Mouse (Mus musculus) limb, embryonic 13.5 days (tissue): ENCODE results near the gene Slc17a3. TPM values are rescaled to one million over a fixed set of nuclear protein-coding genes. Genes with fewer than 3 reads are reported as not detected.

Experiments
- ATAC-seq: fragments of 200-750 bp; cut with Nextera tagmentation; 2 replicates; pipeline ENCODE4 v1.8.0; 2017; ENCODE audit warnings: low read depth, moderate number of reproducible peaks, moderate TSS enrichment; ENCODE audit not compliant: low FRiP score
- H3K27ac ChIP-seq: fragments of 300-500 bp; sonication (generic); 2 replicates; pipeline ENCODE4 v1.5.1; 2015; ENCODE audit warnings: inconsistent platforms, mild to moderate bottlenecking, moderate library complexity
- H3K27me3 ChIP-seq: fragments of 300-500 bp; sonication (generic); 2 replicates; pipeline ENCODE4 v1.6.1; 2015; ENCODE audit warnings: mild to moderate bottlenecking, inconsistent platforms
- H3K36me3 ChIP-seq: fragments of 300-500 bp; sonication (generic); 2 replicates; pipeline ENCODE4 v1.6.1; 2015; ENCODE audit warnings: inconsistent platforms, mild to moderate bottlenecking, moderate library complexity
- H3K4me1 ChIP-seq: fragments of 300-500 bp; sonication (generic); 2 replicates; pipeline ENCODE4 v1.6.1; 2015; ENCODE audit warnings: inconsistent platforms
- H3K4me2 ChIP-seq: fragments of 300-500 bp; sonication (generic); replicated peaks from 2 replicates; pipeline ENCODE4 v1.6.1; 2015; ENCODE audit warnings: inconsistent platforms, mild to moderate bottlenecking, moderate library complexity
- H3K4me3 ChIP-seq: fragments of 300-500 bp; sonication (generic); 2 replicates; pipeline ENCODE4 v1.5.1; 2015; ENCODE audit warnings: moderate library complexity, mild to moderate bottlenecking, inconsistent platforms
- H3K9ac ChIP-seq: fragments of 300-500 bp; sonication (generic); 2 replicates; pipeline ENCODE4 v1.6.1; 2015; ENCODE audit warnings: mild to moderate bottlenecking, inconsistent platforms
- H3K9me3 ChIP-seq: fragments of 300-500 bp; sonication (generic); 2 replicates; pipeline ENCODE4 v1.6.1; 2016; ENCODE audit warnings: inconsistent platforms
- WGBS: fragments of 180-500 bp; shearing (Covaris S2); methylation state at CpG from one replicate; pipeline ENCODE4 v1.1.7; 2015; 5-methylcytosine and 5-hydroxymethylcytosine counted together
- polyA plus RNA-seq: library from polyadenylated mRNA; unstranded; fragments of >200 nt; fragmentation: Nextera tagmentation; extraction: Ambion mirVana; gene quantifications from 2 replicates; pipeline ENCODE4 v1.2.1, GENCODE M21; 2015

Slc17a3 gene
- polyA plus RNA-seq, 1 experiment from 2014 or later: 0.29 TPM

DNA sequence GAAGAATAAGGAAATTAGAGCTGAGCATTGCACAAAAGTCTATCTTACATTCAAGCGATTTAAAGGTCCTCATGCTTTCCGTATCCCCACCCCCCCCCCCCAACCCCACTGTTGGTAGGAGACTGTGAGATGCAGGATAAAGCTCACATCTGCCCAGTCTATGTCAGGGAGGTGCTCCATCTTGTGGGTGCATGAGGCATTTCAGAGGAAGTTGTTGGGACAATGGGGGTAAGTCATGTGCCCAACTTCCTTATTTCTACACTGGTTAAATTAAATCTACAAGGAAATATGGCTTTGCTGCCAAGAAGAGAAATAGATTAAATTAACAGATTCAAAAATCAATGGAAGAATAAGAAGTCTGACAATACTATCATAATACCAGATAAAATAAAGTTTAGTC, 46.3 kb downstream of the Slc17a3 start:
- no peak for ATAC-seq
- Histone ChIP-seq H3K9ac (no peak overlapping the region), H3K4me1 (peaks cover 8% of the 10 kb centered on the region), H3K27me3 (no peaks in the 10 kb centered on the region), H3K27ac (no peak overlapping the region), H3K36me3 (no peaks in the 10 kb centered on the region), H3K9me3 (no peaks in the 10 kb centered on the region), H3K4me3 (no peak overlapping the region), H3K4me2 (no peak overlapping the region)
- 40% methylated on average over 2 of the region's 2 CpGs for WGBS

GRCm38 (mm10) chr13:23887026-23887725, 47.9 kb downstream of the Slc17a3 start:
- no peaks in the 10 kb centered on the region for H3K27me3 ChIP-seq
- H3K9ac ChIP-seq: no peak overlapping the region
- 86% methylated on average over 3 of the region's 3 CpGs for WGBS
- no peak overlapping the region for H3K4me3 ChIP-seq
- no peaks in the 10 kb centered on the region for H3K36me3 ChIP-seq
- peaks cover 8% of the 10 kb centered on the region for H3K4me1 ChIP-seq
- ATAC-seq: no peak
- H3K4me2 ChIP-seq: no peak overlapping the region
- no peak overlapping the region for H3K27ac ChIP-seq
- H3K9me3 ChIP-seq: no peaks in the 10 kb centered on the region

DNA sequence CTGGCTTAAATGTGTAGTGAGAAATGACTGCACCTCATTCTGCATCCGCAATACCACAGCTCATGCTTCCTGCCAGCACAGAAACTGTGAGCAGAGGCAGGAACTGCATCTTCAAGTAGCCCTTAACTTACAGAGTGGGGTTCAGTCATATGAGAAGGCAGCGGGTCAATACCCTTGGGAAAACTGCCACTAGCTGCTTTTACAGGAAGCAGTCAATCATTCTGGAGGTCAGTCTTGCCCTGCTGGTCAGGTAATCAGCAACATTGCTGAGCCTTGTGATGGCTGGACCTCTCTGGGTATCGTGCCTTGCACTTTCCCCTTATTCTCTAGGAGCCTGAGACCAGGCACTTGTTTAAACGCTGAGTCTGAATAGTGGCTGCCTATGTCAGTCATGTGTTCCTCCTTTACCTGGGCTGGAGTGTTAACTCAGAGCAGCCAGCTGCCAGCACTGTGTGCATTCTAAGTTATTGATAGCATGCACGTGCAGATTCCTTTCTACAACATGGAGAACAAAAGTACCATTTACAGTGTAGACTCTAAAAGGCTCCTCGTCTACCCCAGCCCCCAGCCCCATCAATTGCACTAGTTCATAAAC, 49.9 kb downstream of the Slc17a3 start:
- H3K9ac ChIP-seq: no peak overlapping the region
- H3K4me3 ChIP-seq: no peak overlapping the region
- 40% methylated on average over 6 of the region's 6 CpGs for WGBS
- no peaks in the 10 kb centered on the region for H3K36me3 ChIP-seq
- no peaks in the 10 kb centered on the region for H3K9me3 ChIP-seq
- no peak for ATAC-seq
- peaks cover 8% of the 10 kb centered on the region for H3K4me1 ChIP-seq
- H3K27ac ChIP-seq: no peak overlapping the region
- H3K4me2 ChIP-seq: no peak overlapping the region
- H3K27me3 ChIP-seq: no peaks in the 10 kb centered on the region

DNA sequence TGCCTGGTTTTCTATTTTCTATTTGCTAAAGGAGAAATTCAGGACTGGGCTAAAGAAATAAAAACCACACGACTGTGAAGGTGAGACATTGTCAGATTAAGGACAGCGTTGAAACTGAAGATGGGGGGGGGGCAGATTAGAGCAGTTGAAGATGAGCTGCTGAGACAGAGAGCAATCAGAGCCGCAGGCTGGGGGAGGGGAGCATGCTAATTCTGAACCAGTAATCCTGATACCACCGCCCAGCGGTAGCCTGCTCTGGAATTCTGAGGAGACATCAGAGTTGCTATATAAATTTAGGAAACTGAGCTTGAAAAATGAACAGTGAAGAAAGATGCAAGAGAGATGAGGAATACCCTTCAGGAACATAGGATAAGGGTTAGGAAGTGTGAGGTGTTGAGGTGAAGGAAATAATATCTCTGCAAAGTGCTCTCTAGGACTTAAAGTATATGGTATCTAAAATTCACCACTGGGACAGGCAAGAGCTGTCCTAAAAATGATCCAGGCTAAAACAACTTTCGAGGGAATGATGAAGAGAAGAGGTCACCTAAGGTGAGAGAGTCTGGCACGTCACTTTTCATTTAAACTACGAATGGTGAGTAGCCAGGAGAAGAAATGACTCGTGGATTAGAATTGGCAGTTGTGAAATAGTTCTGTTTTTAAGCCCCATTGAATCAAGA, 53.5 kb downstream of the Slc17a3 start:
- H3K4me1 ChIP-seq: peaks cover 8% of the 10 kb centered on the region
- no peaks in the 10 kb centered on the region for H3K27me3 ChIP-seq
- 50% methylated on average over 9 of the region's 9 CpGs for WGBS
- H3K27ac ChIP-seq: no peak overlapping the region
- ATAC-seq: no peak
- H3K4me2 ChIP-seq: no peak overlapping the region
- no peaks in the 10 kb centered on the region for H3K9me3 ChIP-seq
- no peak overlapping the region for H3K4me3 ChIP-seq
- H3K36me3 ChIP-seq: no peaks in the 10 kb centered on the region
- H3K9ac ChIP-seq: no peak overlapping the region

DNA sequence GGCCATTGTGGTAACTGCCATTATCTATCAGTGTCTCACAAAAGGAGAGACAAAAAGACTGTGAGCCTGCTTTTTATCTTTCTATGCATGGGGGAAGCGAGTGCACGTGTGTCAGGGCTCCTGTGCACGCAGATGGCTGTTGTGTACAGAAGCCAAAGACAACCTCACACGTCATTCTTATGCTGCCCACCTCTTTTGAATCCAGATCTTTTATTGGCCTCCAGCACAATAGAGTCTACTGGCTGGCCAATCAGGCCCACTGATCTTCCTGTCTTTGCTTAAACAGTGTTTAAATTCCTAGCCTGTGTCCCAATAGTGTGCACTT, 54.0 kb downstream of the Slc17a3 start:
- Histone ChIP-seq H3K9ac (no peak overlapping the region), H3K9me3 (no peaks in the 10 kb centered on the region), H3K27me3 (no peaks in the 10 kb centered on the region), H3K27ac (no peak overlapping the region), H3K36me3 (no peaks in the 10 kb centered on the region), H3K4me2 (no peak overlapping the region), H3K4me3 (no peak overlapping the region), H3K4me1 (peaks cover 8% of the 10 kb centered on the region)
- 84% methylated on average over 4 of the region's 4 CpGs for WGBS
- ATAC-seq: no peak

GRCm38 (mm10) chr13:23898242-23898641, 59.0 kb downstream of the Slc17a3 start:
- no peak for ATAC-seq
- WGBS: 63% methylated on average over 6 of the region's 6 CpGs
- no peak overlapping the region for H3K4me3 ChIP-seq

GRCm38 (mm10) chr13:23906906-23907305, 67.7 kb downstream of the Slc17a3 start:
- H3K4me2 ChIP-seq: no peak overlapping the region
- no peak overlapping the region for H3K9ac ChIP-seq
- H3K4me1 ChIP-seq: no peaks in the 10 kb centered on the region
- no peaks in the 10 kb centered on the region for H3K9me3 ChIP-seq
- no peak overlapping the region for H3K4me3 ChIP-seq
- H3K27me3 ChIP-seq: no peaks in the 10 kb centered on the region
- WGBS: 94% methylated on average over 5 of the region's 5 CpGs
- H3K36me3 ChIP-seq: no peaks in the 10 kb centered on the region
- H3K27ac ChIP-seq: no peak overlapping the region
- ATAC-seq: no peak

More at GRCm38 (mm10) chr13:23898242-23898641, 59.0 kb downstream of the Slc17a3 start:
- no peaks in the 10 kb centered on the region for H3K27me3 ChIP-seq
- no peaks in the 10 kb centered on the region for H3K4me1 ChIP-seq
- no peaks in the 10 kb centered on the region for H3K9me3 ChIP-seq
- no peak overlapping the region for H3K27ac ChIP-seq
- H3K9ac ChIP-seq: no peak overlapping the region
- H3K36me3 ChIP-seq: no peaks in the 10 kb centered on the region
- no peak overlapping the region for H3K4me2 ChIP-seq

DNA sequence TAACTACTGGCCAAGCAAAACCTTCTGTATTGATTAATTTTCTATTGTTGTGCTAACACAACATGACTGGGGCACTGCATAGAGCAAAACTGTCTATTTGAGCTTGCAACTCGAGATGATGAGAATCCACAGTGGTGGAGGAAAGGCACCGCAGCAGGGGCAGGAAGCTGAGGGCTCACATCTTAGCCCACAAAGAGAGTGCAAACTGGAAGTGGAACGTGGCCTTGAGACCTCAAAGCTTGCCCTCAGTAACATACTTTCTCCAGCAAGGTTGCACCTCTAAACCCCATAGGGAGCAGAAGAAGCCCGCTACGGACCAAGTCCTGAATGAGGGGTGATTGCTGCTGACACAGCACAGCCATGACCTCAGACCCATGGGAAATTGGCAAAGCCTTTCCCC, 70.9 kb downstream of the Slc17a3 start:
- H3K36me3 ChIP-seq: no peaks in the 10 kb centered on the region
- H3K9me3 ChIP-seq: no peaks in the 10 kb centered on the region
- ATAC-seq: no peak
- 75% methylated on average over 5 of the region's 5 CpGs for WGBS
- no peaks in the 10 kb centered on the region for H3K27me3 ChIP-seq
- H3K4me2 ChIP-seq: no peak overlapping the region
- no peak overlapping the region for H3K27ac ChIP-seq
- H3K9ac ChIP-seq: no peak overlapping the region
- H3K4me3 ChIP-seq: no peak overlapping the region
- H3K4me1 ChIP-seq: no peaks in the 10 kb centered on the region

Other genes with a start within 250 kb of the Slc17a3 start
- 2.0 and 2.5 TPM in 2 replicates for gene Hist1h2be, start 218.3 kb upstream of the Slc17a3 start, polyA plus RNA-seq
- gene Hist1h1e, start 216.9 kb upstream of the Slc17a3 start, polyA plus RNA-seq: 19.9 and 21.1 TPM in 2 replicates
- gene Hist1h2ac, start 155.5 kb upstream of the Slc17a3 start, polyA plus RNA-seq: 1.00 and 1.3 TPM in 2 replicates
- gene Hist1h2bc, start 155.2 kb upstream of the Slc17a3 start, polyA plus RNA-seq: 35.3 and 35.7 TPM in 2 replicates
- 0.36 and 0.43 TPM in 2 replicates for gene Hist1h1t, start 143.6 kb upstream of the Slc17a3 start, polyA plus RNA-seq
- 9.0 and 10.3 TPM in 2 replicates for gene Hist1h4c, start 141.0 kb upstream of the Slc17a3 start, polyA plus RNA-seq
- gene Hfe, start 128.6 kb upstream of the Slc17a3 start, polyA plus RNA-seq: 5.2 and 5.5 TPM in 2 replicates
- gene Hist1h1c, start 100.6 kb upstream of the Slc17a3 start, polyA plus RNA-seq: 22.0 and 23.8 TPM in 2 replicates
- gene Hist1h3c, start 93.8 kb upstream of the Slc17a3 start, polyA plus RNA-seq: 17.7 and 20.6 TPM in 2 replicates
- 2.2 and 3.1 TPM in 2 replicates for gene Hist1h2bb, start 92.7 kb upstream of the Slc17a3 start, polyA plus RNA-seq
- 47.8 and 56.8 TPM in 2 replicates for gene Hist1h2ab, start 88.3 kb upstream of the Slc17a3 start, polyA plus RNA-seq
- 14.7 and 16.3 TPM in 2 replicates for gene Hist1h3b, start 87.2 kb upstream of the Slc17a3 start, polyA plus RNA-seq
- gene Hist1h4b, start 82.4 kb upstream of the Slc17a3 start, polyA plus RNA-seq: 7.2 and 13.5 TPM in 2 replicates
- 0.65 TPM in 1 of 2 replicates, not detected in the other for gene Hist1h4a, start 78.2 kb upstream of the Slc17a3 start, polyA plus RNA-seq
- gene Hist1h3a, start 77.0 kb upstream of the Slc17a3 start, polyA plus RNA-seq: 11.8 and 14.9 TPM in 2 replicates
- 4.3 and 6.0 TPM in 2 replicates for gene Hist1h1a, start 75.8 kb upstream of the Slc17a3 start, polyA plus RNA-seq
- not detected in 2 replicates for gene Trim38, start 69.5 kb upstream of the Slc17a3 start, polyA plus RNA-seq
- gene Slc17a2, start 32.4 kb upstream of the Slc17a3 start, polyA plus RNA-seq: not detected in 2 replicates
- gene Slc17a1, start 28.3 kb downstream of the Slc17a3 start, polyA plus RNA-seq: not detected in 2 replicates
- gene Slc17a4, start 75.6 kb downstream of the Slc17a3 start, polyA plus RNA-seq: 0.06 TPM in 1 of 2 replicates, not detected in the other
- not detected in 2 replicates for gene Hist1h2ba, start 94.7 kb downstream of the Slc17a3 start, polyA plus RNA-seq
- gene Hist1h2aa, start 95.0 kb downstream of the Slc17a3 start, polyA plus RNA-seq: not detected in 2 replicates
- gene Scgn, start 151.8 kb downstream of the Slc17a3 start, polyA plus RNA-seq: 0.27 TPM in 1 of 2 replicates, not detected in the other